Mouse (Mus musculus): ENCODE data around the gene Htr6.

Htr6 gene

GRCm38 (mm10) chr4:139088982-139089671 is 13.8 kb upstream of the Htr6 start:
- DNase-seq (ENCODE audit: low read depth, low spot score): no peak

GRCm38 (mm10) chr4:139086984-139087383 is 11.6 kb upstream of the Htr6 start:
- no peak for DNase-seq (ENCODE audit: low read depth, low spot score)

GRCm38 (mm10) chr4:139086037-139086436 is 10.7 kb upstream of the Htr6 start:
- DNase-seq (ENCODE audit: low read depth, low spot score): peak; percentile 85

- no peak for DNase-seq (ENCODE audit: low read depth, low spot score)
Observed at GRCm38 (mm10) chr4:139085337-139085736, 10.0 kb upstream of the Htr6 start.

- no peak for DNase-seq (ENCODE audit: low read depth, low spot score)
Observed at GRCm38 (mm10) chr4:139082790-139083564, 7.6 kb upstream of the Htr6 start.

- no peak for DNase-seq (ENCODE audit: low read depth, low spot score)
Observed at GRCm38 (mm10) chr4:139081270-139081931, 6.0 kb upstream of the Htr6 start.

GRCm38 (mm10) chr4:139080259-139080658 is 4.9 kb upstream of the Htr6 start:
- DNase-seq (ENCODE audit: low read depth, low spot score): no peak

GRCm38 (mm10) chr4:139079439-139079838 is 4.1 kb upstream of the Htr6 start:
- no peak for DNase-seq (ENCODE audit: low read depth, low spot score)

GRCm38 (mm10) chr4:139078726-139079125 is 3.4 kb upstream of the Htr6 start:
- DNase-seq (ENCODE audit: low read depth, low spot score): no peak

GRCm38 (mm10) chr4:139078313-139078712 is 2.9 kb upstream of the Htr6 start:
- peak; percentile 69 for DNase-seq (ENCODE audit: low read depth, low spot score)

- DNase-seq (ENCODE audit: low read depth, low spot score): peak; percentile 79
Observed at GRCm38 (mm10) chr4:139075915-139076314, 545 bp upstream of the Htr6 start.

GRCm38 (mm10) chr4:139074060-139074459 is 1.3 kb downstream of the Htr6 start:
- DNase-seq (ENCODE audit: low read depth, low spot score): no peak

GRCm38 (mm10) chr4:139068287-139068686 is 7.1 kb downstream of the Htr6 start:
- no peak for DNase-seq (ENCODE audit: low read depth, low spot score)

- peak; percentile 47 for DNase-seq (ENCODE audit: low read depth, low spot score)
Observed at GRCm38 (mm10) chr4:139064831-139065230, 10.5 kb downstream of the Htr6 start.

GRCm38 (mm10) chr4:139059569-139059968 is 15.8 kb downstream of the Htr6 start:
- peak; percentile 41 for DNase-seq (ENCODE audit: low read depth, low spot score)

GRCm38 (mm10) chr4:139058029-139058428 is 17.3 kb downstream of the Htr6 start:
- no peak for DNase-seq (ENCODE audit: low read depth, low spot score)

GRCm38 (mm10) chr4:139057291-139057690 is 18.1 kb downstream of the Htr6 start:
- DNase-seq (ENCODE audit: low read depth, low spot score): no peak

GRCm38 (mm10) chr4:139055744-139056143 is 19.6 kb downstream of the Htr6 start:
- DNase-seq (ENCODE audit: low read depth, low spot score): no peak

GRCm38 (mm10) chr4:139055336-139055735 is 20.0 kb downstream of the Htr6 start:
- no peak for DNase-seq (ENCODE audit: low read depth, low spot score)

- DNase-seq (ENCODE audit: low read depth, low spot score): no peak
Observed at GRCm38 (mm10) chr4:139054300-139054923, 21.0 kb downstream of the Htr6 start.

GRCm38 (mm10) chr4:139053391-139053790 is 22.0 kb downstream of the Htr6 start:
- no peak for DNase-seq (ENCODE audit: low read depth, low spot score)

- DNase-seq (ENCODE audit: low read depth, low spot score): no peak
Observed at GRCm38 (mm10) chr4:139052796-139053195, 22.6 kb downstream of the Htr6 start.
